Mouse (Mus musculus) induced T-regulatory cell, adult 2 months (primary cell): ENCODE data around the gene Sertad2.

Source experiments
- DNase-seq: peaks from one replicate; pipeline ENCODE4 v3.0.0-alpha.2; 2012; ENCODE audit warnings: low read depth

Gene Sertad2

DNA sequence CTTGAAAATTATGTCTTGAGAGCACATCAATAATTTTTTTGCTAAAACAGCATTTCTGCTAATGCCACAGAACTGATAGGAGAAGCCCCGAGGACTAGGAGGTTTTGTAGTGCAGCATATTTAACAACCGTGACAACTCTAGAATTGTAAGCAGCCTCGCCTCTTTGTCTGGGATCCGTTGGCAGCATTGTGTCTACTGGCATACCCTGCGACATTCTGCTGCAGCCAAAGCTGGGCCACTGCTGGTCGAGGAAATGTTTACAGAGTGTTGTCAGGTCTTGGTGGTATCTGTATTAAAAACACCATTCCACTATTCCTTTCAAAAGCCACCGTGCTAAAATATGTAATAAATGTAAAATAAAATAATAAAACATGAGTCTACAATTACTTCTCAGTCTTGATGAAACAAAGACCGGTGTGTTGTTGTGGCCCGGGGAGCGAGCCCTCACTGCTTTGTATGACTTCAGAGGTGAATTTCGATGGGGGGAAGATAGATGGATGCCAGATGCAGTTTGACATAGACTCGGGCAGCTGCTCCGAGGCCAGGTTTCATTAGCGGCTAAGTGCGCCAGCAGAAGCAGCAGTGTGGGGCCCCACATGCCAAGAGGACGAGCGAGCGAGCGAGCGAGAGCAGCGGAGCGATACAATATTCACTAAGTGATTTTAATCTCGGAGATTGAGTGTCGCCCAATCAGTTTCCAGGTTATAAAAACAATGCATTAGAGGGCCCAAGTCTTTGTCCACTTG, 60.2 kb downstream of the Sertad2 start:
- no peak for DNase-seq

DNA sequence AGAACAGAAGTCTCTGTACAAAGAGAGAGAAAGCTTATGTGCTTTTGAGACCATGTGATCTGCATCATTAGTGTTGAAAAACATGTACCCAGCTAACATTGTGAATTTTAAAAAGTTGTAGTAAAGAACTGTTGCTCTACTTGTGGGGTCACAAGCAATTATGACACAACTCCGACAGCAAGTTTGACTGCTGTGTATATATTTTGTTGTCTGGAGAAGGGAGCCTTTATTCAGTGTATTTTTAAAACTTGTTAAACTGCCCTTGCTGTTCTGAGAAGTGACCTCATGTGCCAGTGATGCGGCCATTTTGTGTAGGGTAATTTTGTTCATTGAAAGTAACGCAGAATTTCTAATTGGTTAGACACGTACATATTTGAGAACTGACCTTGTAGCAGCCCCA, 61.1 kb downstream of the Sertad2 start:
- DNase-seq = no peak

DNA sequence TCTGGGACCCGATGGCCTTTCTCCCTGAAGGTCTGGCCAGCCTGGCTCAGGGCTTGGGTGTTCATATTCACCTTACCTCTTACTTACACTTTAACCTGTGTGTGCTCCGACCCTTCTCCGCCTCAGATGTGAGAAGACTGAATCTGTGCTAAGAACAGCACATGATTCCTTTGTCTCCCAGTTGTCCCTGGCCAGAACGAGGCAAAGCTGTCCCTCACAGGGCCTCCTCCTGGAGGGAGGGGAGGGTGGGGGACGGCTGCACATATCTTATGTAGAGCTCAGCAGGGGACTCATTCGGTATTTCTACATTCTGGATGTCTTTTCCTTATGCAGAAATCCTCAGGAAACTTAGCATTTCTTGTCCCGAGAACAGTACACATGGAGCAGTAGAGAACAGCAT, 62.6 kb downstream of the Sertad2 start:
- no peak for DNase-seq

DNA sequence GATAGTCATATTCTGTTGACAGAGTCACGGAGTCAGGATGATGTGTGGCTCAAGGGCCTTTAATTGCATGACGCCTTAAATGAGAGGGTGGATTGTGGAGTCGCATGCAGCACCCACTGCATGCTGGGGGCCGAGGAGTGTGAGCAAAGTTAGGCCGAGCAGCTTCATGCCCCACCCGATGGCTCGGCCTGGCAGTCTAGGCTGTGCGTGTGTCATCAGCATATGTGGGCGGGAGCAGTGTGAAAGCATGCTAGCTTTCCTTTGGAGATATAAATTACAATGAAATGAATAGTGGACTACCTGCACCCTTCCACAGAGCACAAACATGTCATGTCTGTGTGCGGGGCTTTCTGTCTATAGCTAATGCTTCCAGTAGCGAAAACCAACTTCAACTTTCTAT, 65.4 kb downstream of the Sertad2 start:
- no peak for DNase-seq

DNA sequence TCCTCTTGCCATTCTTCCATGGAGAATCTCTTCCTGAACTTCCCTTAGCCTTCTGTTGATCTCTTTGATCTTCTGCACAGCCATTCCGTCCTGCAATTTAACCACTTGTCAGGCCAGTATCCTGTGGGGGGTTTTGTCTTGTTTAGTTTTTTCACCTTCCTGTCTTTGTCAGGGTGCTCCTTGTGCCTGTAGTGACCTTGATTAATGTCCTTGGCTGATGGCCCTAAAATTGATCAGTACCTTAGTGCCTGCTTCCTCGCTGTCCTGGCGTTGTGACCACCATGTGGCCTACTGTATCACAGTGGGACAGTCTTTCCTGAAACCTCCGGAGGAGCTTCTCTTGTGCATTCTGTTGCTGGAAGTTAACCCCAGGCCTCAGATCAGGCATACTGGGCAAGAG, 70.2 kb downstream of the Sertad2 start:
- DNase-seq = no peak

DNA sequence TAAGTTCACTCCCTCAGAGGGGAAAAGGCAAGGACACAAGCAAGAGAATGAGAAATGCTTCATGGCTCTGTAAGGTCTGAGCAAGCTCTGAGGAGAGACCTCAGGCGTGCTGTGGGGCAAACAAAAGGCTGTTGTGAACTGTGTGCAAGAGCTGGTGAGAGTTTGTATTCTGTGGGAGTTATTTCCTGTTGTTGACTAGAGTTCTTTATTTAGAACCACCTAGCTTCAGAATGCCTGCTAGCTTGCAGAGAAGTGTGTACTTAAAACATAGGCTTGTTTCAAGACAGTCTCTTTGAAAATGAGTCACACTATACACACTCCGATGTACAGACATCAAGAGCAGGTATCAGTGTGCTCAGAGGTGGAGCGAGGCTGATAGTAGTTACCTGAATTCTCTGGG, 73.0 kb downstream of the Sertad2 start:
- DNase-seq = peak; percentile 54

DNA sequence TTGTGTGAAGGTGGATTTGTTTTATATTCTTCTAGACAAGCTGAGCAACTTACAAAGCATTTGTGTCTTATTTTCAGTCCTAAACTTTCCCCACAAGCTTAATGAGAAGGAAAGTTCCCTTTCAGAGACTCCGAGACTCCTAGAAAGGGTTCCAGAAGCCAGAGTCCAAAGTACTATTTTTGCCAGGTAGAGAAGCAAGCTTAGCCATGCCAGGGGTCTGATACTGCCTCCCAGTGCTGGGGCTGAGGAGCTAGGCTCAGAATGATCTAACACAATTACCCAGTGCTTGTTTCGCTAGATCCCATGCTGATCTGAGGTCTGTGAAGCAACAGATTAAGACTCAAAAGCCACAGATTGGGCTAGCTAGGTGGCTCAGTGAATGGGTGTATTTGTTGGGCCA, 84.1 kb downstream of the Sertad2 start:
- DNase-seq = no peak

DNA sequence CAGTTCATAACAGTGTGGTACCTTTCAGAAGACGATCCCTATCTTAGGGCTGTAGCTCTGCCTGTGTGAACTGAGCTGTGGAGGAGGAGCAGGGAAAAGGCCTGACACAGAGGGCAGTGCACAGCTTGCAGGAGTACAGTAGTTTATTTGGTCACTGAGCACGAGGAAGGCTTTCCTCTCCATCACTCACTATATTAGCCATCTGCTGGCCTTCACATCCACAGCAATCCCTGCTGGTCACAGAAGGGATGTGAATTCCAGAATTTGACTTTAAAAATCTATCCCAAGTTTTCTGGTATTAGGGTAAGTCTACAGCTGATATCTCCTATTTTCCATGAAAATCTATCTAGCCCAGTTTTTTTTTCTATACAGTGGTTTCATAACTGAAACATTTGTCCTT, 85.2 kb downstream of the Sertad2 start:
- no peak for DNase-seq

DNA sequence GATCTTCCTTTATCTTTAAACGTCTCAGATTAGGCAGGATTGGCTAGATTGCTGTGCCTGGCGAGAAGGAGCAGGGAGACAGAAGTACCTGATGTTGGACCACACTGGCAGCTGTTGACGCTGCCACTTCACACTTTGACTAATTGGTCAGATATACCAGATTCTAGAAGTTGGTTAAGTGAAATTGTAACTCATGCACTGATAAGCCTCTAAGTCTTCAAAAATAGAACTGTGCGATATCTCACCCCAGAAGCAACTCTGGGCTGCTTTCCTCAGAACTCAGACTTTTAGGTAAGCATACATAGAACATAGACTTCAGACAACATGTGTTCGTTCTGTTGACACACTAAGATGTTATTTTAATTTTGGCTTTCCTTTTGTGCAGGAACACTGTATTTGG, 86.6 kb downstream of the Sertad2 start:
- no peak for DNase-seq

DNA sequence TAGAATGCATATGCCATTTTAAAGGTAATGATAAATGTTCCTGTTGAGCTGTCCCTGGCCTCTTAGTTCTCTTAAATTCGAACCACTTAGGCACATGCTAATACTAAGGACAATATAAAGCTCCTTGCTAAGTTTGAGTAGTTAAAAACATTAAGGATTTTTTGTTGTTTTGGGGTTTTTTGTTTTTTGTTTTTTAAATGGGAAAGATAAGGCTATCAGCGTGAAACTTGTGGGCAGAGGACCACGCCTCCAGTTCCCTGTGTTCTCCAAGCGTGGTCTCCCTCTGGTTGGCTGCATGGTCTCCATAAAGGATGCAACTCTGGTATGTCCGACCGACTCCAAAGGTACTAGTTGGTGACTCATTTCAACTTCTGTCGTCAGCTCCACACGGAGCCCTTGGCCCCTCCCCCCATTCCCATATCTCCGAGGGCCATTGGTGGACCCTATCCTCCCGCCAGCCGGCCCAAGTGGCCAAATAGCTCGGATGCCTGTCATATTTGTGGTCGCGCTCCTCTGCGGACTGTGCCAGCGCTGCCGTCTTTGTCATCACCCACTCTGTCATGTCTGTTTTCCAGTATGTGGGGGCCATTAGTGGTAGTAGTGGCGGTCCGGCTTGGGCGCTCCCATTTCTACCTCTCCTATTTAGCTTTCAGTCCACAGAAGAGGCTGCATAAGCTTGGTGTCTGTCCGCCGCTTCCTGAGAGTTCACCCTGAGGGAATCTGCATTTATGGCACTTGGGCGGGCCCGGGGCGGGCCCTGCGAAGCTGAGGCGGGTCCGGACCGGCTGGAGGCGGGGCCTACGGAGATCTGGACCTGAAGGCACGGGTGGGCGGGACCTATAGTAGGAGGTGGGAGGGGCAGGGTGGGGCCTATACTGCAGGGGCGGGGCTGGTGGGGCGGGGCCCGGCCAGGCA, 88.2 kb downstream of the Sertad2 start:
- peak; percentile 97 for DNase-seq

DNA sequence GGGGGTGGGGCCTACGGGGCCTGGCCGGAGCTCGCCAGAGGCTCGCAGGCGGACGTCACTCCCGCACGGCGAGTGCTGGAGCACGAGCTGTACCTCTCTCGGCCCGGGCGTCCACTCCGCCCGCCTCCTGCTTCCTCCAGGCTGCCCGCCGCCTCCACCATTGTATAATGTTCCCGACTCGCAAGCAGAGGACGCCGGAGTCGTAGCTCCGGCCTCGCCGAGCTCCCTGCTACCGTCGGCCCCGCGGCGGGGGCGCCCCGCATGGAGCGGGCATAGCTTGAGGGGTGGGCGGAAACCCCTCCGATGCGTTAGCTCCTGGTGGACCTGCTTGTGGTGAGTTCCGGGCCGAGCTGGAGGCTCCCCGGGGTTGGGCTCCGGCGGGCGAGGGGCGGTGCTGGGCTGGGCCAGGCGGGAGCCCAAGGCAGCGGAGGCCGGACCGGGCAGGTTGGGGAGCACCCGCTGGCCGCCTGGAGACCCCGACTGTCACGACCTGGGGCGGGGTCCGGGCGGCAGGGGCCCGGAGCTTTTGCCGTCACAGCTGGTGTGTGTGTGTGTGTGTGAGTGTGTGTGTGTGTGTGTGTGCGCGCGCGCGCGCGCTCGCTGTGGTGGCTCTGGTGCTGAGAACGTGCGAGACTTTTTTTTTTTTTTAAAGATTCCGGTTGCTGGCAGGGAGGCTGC, 89.0 kb downstream of the Sertad2 start:
- peak; percentile 91 for DNase-seq

DNA sequence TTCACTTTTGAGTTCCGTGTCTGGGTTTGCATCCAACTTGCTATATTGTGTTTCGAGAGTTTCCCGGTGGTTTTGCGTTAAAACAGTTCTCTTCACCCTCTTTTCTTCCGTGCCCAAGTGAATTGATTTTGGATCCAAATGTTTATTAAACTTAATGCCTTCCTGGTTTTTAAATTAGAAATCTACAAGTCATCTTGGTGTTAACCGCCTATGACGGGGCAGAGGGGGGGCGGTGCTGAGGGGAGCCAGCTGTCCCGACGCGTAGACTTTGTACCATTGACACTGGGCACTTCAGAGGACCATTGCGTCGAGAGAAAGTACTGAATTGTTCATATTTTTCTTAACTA, 89.5 kb downstream of the Sertad2 start:
- DNase-seq = no peak

DNA sequence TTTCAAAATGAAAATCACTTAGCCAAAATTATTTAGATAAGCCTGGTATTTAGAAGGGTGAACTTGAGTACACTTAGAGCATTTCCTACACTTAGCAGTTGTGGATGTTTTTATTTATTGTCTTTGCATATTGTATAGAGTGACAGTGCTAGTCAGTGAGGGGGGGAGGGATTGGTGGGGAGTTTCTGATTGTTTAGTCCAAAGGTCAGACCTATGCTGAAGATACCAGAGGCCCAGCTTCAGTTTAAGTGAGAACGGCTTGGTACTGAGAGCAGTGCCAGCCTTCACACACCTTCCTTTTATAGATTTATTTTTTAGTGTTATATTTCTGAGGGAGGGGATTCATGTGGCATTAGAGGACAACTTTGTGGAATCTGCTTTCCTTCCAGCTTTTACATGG, 91.5 kb downstream of the Sertad2 start:
- DNase-seq = no peak

DNA sequence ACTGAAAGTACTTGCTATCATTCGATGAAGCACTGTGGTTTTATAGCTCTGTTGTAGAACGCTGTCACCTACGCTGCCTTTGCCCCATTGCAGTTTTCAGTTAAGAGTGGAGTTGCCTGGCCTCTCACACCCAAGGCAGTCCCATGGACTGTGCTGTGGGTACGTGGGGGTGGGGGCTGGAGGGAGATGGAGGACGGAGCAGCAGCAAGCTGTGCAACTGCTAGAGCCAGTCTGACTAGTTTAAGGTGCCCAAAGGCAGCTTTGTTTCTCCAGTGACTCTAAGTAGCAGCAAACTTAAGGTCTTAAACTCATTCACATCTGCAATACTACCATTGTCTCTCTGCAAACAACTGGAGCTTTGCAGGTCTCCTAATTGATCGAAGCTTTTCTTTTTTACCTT, 92.6 kb downstream of the Sertad2 start:
- peak; percentile 33 for DNase-seq

DNA sequence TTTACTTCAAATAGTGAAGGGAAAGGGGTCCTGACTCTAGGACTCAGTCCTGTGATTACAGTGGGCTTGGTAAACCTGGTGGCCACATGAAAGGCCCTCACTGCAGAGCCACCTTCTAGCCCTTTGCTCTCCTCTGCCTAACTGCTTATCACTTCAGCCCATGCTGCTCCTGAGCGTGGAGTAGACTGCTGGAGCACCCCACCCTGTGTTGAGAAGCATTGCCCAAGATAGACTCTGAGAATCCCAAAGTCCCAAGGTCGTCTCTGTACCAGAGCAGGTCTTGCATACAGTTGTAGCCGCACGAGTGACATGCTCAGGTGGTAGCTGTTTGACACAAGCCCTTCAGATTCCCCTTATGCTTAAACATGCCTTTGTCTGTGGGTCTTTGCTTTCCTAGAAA, 93.1 kb downstream of the Sertad2 start:
- no peak for DNase-seq

DNA sequence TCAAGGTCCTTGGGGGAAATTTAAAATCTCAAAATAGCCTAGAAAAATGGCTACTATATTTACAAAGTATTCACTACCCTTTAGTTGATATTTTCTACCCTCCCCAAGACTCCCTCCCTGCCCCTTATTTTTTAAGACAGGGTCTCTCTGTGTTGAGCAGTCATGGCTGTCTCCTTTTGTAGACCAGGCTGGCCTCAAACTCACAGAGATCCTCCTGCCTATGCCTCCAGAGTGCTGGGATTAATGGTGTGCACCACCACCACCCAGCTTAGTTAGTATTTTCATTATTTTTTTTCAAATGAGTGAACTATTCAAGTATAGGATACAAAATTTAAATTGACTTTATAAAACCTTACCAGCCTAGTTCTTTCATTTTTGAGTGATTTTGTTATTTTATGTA, 94.0 kb downstream of the Sertad2 start:
- no peak for DNase-seq

DNA sequence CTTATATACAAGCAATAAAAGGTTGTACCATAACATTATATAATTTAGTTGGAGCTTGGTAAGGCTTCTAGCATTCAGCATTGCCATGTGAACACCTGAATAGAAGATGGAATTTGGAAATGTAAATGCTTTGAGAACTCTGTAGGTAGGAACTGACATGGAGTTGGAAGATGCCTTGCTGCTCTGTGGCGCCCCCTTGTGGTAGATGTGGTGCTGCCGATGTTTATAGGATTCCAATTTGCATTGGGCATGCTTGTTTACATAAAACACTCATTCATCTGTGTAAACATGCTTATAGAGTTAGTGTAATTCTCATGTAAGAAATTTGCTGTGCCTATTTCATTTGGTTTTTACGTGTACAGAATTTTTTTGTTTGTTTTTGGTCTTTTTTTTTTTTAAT, 95.8 kb downstream of the Sertad2 start:
- peak; percentile 91 for DNase-seq

DNA sequence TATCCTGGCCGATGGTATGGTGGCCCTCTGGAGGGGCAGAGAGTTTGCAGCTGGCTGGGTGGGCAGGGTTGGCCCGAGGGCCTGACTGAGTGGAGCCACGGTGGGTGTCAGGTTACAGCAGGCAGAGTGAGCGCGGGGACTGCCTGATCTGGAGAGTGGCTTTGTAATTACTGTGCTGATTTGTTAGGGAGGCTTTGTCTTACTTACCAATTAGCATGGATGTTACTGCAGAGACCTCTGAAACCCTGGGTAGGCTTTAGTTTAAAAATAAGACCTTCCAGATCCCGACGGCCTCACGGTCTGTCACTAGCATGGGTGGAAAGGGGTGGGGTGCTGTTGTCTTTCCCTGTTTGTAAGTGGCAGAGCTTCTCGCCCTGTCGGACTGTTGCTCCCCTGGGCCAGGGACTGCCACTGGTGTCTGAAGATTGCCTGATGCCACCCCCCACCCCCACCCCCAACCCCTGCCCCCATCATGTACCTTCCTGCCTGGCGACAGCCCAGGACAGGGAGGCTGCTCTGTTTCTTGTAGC, 96.9 kb downstream of the Sertad2 start:
- no peak for DNase-seq

DNA sequence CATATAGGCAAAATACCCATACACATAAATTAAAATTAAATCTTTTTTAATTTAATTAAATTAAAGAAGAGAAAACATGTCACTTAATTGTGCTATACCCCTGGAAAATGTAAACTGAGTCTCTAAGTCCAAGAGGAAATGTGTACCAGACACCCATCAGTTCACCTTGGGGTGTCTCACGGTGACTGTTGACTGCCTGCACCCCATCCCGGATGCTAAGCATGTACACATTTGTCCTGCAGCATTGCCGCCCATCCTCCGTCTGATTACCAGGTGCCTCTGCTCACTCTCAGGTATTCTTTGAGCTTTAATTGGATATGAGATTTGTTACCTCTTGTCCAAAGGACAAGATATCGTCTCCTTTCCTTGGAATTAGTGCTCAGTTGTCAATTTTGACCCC, 99.3 kb downstream of the Sertad2 start:
- DNase-seq = no peak

DNA sequence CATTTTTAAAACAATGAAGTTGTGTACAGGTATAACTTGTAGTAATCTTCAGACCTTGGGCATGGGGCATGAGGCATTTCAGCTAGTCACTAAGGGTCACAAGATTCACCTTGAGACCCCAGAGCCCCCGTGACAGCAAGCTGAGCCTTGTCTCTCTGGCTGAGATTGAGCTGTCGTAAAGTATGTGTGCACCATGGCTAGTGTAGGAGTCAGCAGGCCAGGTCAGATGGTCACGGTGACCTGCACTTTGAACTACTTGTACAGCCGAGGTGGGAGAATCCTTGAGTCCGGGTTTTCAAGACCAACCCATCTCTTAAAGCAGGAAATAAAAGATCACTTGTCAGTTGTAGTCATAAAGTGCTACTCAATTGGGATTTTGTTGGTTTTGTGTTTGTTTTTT, 100.1 kb downstream of the Sertad2 start:
- no peak for DNase-seq

DNA sequence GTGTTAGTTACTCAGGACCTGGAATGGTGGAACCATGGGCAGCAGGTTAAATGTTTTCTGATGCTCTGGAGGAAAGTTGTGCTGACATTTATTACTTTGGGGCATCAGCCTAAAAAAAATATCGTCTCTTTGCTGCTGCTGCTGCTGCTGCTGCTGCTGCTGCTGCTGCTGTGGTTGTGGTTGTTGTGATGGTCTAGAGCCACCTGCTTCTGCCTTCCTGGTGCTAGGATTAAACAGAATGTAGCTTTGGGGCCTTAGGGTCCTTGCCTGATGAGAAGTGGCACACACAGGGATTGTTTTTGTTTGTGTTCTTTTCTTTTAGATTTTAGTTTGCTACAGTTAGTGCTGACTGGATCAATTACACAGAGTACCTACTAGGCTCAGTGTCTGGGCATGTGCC, 101.1 kb downstream of the Sertad2 start:
- DNase-seq = no peak

DNA sequence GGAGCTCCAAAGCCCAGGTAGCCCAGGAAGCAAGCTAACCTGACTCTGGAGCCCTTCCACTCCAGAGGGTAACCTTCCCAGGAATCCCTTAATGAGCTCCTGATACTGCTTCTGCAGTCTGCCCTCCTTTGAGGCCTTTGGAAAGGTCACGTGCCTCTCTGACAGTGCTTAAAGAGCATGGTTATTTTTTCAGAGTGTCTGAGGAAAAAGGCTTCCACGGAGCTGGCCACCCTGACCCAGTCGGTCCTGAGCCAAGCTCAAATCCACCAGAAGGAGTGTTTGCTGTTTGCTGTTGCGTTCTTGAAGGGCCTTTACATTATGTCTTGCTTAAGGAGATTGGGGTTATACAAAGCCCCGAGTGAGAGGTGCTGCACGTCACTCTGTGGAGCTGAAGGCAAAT, 101.8 kb downstream of the Sertad2 start:
- DNase-seq = no peak

DNA sequence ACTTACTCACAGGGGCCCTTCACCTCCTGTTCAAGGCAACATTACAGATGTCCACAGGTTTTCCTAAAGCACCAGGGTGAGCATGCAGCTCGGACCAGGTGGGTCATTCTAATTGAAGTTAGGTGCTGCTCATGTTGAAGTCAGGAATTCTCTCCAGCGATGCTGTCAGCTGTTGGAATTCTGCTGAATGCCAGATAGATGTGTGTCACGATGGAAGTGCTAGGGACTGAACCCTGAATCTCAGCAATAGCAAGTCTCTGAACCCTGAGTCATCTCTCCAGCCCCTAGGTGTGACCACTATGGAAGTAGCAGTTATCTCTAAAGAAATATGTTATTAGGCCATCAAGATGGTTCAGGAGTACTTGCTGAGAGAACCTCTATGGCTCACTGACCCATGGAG, 102.5 kb downstream of the Sertad2 start:
- no peak for DNase-seq
